ENCODE assay signal across 9 mouse cellular contexts in genomic region chr4:127278451-127279001, GRCm38 (mm10). TPM values are rescaled to one million over a fixed set of nuclear protein-coding genes. Genes with fewer than 3 reads are reported as not detected.
DNase-seq lines count a peak whose midpoint lies in the region; ATAC-seq and TF ChIP-seq lines count a peak whose summit lies in the region.
"Had no signal": no experiment of that assay in that cellular context is flagged by ENCODE, and none has a peak within 500 bp of the region (broad histone marks: within the 10 kb centered on the region; RNA-seq: fewer than 3 reads in every experiment).

No protein-coding gene starts in this region.

- H3K9ac ChIP-seq in heart, embryonic 15.5 days: no peak overlapping the region

- H3K4me3 ChIP-seq in cortical plate, adult 2 months (ENCODE audit: insufficient read depth, low read length): no peak overlapping the region
- no peak overlapping the region for H3K4me3 ChIP-seq in heart, embryonic 15.5 days
- no peak overlapping the region for H3K4me3 ChIP-seq in limb, embryonic 10.5 days
- H3K4me3 ChIP-seq in thymus, adult 2 months (ENCODE audit: control insufficient read depth, insufficient read depth, low read length): no peak overlapping the region

- no peaks in the 10 kb centered on the region for H3K4me1 ChIP-seq in cortical plate, adult 2 months (ENCODE audit: control insufficient read depth, insufficient read depth, low read length)
- H3K4me1 ChIP-seq in heart, embryonic 15.5 days (replicated peaks): no peaks in the 10 kb centered on the region; the same call in 1 of the 2 replicates
- H3K4me1 ChIP-seq in limb, embryonic 10.5 days: peaks cover 10% of the 10 kb centered on the region
- no peaks in the 10 kb centered on the region; the same call in 1 of the 2 replicates for H3K4me1 ChIP-seq in thymus, adult 2 months (replicated peaks; ENCODE audit: control insufficient read depth, insufficient read depth, low read length)

- H3K4me2 ChIP-seq in heart, embryonic 15.5 days: no peak overlapping the region

- H3K9me3 ChIP-seq in heart, embryonic 15.5 days (replicated peaks): no peaks in the 10 kb centered on the region
- no peaks in the 10 kb centered on the region for H3K9me3 ChIP-seq in limb, embryonic 10.5 days (replicated peaks)

- no peaks in the 10 kb centered on the region for H3K27me3 ChIP-seq in heart, embryonic 15.5 days
- H3K27me3 ChIP-seq in limb, embryonic 10.5 days (ENCODE audit: low read depth, poor library complexity, severe bottlenecking): no peaks in the 10 kb centered on the region
- H3K27me3 ChIP-seq in thymus, adult 2 months (ENCODE audit: control insufficient read depth, insufficient read depth, low read length): no peaks in the 10 kb centered on the region

- H3K27ac ChIP-seq in cortical plate, adult 2 months (ENCODE audit: insufficient read depth, low read length): peak overlapping the region; percentile 63; the same call in 1 of the 2 replicates
- H3K27ac ChIP-seq in heart, embryonic 15.5 days: peak overlapping the region; percentile 20; the same call in 1 of the 2 replicates
- H3K27ac ChIP-seq in limb, embryonic 10.5 days: peak overlapping the region; percentile 44; the same call in 1 of the 2 replicates
- H3K27ac ChIP-seq in thymus, adult 2 months (ENCODE audit: control insufficient read depth, insufficient read depth, low read length): no peak overlapping the region

- no peaks in the 10 kb centered on the region for H3K36me3 ChIP-seq in heart, embryonic 15.5 days
- no peaks in the 10 kb centered on the region for H3K36me3 ChIP-seq in limb, embryonic 10.5 days
- no peaks in the 10 kb centered on the region for H3K36me3 ChIP-seq in thymus, adult 2 months (ENCODE audit: control insufficient read depth, insufficient read depth, low read length)

- peak; percentile 24 for DNase-seq in adrenal gland, postnatal 14 days
- no peak for DNase-seq in limb, embryonic 10.5 days (ENCODE audit: low spot score)
- no peak for DNase-seq in cerebellum, adult 11-12 months
- no peak for DNase-seq in right cerebral cortex, postnatal 10 days (ENCODE audit: low spot score in 2 of 2)
- DNase-seq in thymus, adult 2 months: no peak
- DNase-seq: cerebellum, postnatal 25 days; left cerebral cortex, postnatal 4 days had no signal

- no peak for TF ChIP-seq CTCF in cortical plate, adult 2 months (IDR thresholded peaks at IDR 0.05; ENCODE audit: extremely low read depth, insufficient read depth, low read length)
- TF ChIP-seq CTCF in thymus, adult 2 months (IDR thresholded peaks at IDR 0.05; ENCODE audit: borderline replicate concordance, control insufficient read depth, extremely low read depth, insufficient read depth, low read length, poor library complexity): no peak

- 37% methylated on average over 9 of the region's 9 CpGs for WGBS in heart, embryonic 15.5 days
- WGBS in limb, embryonic 10.5 days: 67% methylated on average over 9 of the region's 9 CpGs
- 52% methylated on average over 9 of the region's 9 CpGs for WGBS in thymus, adult 2 months

- ATAC-seq in heart, embryonic 15.5 days (replicated peaks; ENCODE audit: insufficient number of reproducible peaks, insufficient read depth, low FRiP score, low read depth): peak; percentile 70

- TF ChIP-seq POLR2A in cortical plate, adult 2 months (IDR thresholded peaks at IDR 0.05; ENCODE audit: extremely low read depth, insufficient read depth, low read length): no peak
- no peak for TF ChIP-seq POLR2A in thymus, adult 2 months (IDR thresholded peaks at IDR 0.05; ENCODE audit: control insufficient read depth, extremely low read depth, insufficient read depth, low read length, poor library complexity)

RNA-seq across cellular contexts. Expression of gene Smim12, which starts 34.9 kb away (rescaled TPM):
- total RNA-seq in adrenal gland, postnatal 14 days (2021): 36.3 and 44.5 TPM in 2 replicates
- polyA plus RNA-seq in cortical plate, adult 2 months (2012; rRNA removed): 85.9 and 87.5 TPM in 2 replicates
- 52.0 and 60.7 TPM in 2 replicates for polyA plus RNA-seq in heart, embryonic 15.5 days (2015; fragmentation: Nextera tagmentation; extraction: Ambion mirVana)
- polyA plus RNA-seq in limb, embryonic 10.5 days (2016; fragmentation: Nextera tagmentation; extraction: Ambion mirVana): 82.6 and 84.9 TPM in 2 replicates
- polyA plus RNA-seq in thymus, adult 2 months (2012; rRNA removed): 28.9 and 32.5 TPM in 2 replicates

RNA-seq across cellular contexts. Expression of gene Gja4, which starts 35.3 kb away (rescaled TPM):
- 10.0 and 13.2 TPM in 2 replicates for total RNA-seq in adrenal gland, postnatal 14 days (2021)
- polyA plus RNA-seq in cortical plate, adult 2 months (2012; rRNA removed): 8.5 and 9.9 TPM in 2 replicates
- polyA plus RNA-seq in heart, embryonic 15.5 days (2015; fragmentation: Nextera tagmentation; extraction: Ambion mirVana): 30.8 and 38.1 TPM in 2 replicates
- 14.6 and 18.5 TPM in 2 replicates for polyA plus RNA-seq in limb, embryonic 10.5 days (2016; fragmentation: Nextera tagmentation; extraction: Ambion mirVana)
- polyA plus RNA-seq in thymus, adult 2 months (2012; rRNA removed): 8.4 and 13.4 TPM in 2 replicates

RNA-seq across cellular contexts. Expression of gene Gjb3, which starts 52.1 kb away (rescaled TPM):
- 0.26 TPM in 1 of 2 replicates, not detected in the other for total RNA-seq in adrenal gland, postnatal 14 days (2021)
- polyA plus RNA-seq in cortical plate, adult 2 months (2012; rRNA removed): 0.04 and 0.06 TPM in 2 replicates
- polyA plus RNA-seq in heart, embryonic 15.5 days (2015; fragmentation: Nextera tagmentation; extraction: Ambion mirVana): 0.08 and 0.42 TPM in 2 replicates
- 7.8 and 11.4 TPM in 2 replicates for polyA plus RNA-seq in limb, embryonic 10.5 days (2016; fragmentation: Nextera tagmentation; extraction: Ambion mirVana)
- 1.8 and 2.0 TPM in 2 replicates for polyA plus RNA-seq in thymus, adult 2 months (2012; rRNA removed)
